Mouse (Mus musculus): ENCODE results near the gene Rasgef1b.

Rasgef1b gene

GRCm38 (mm10) chr5:99602244-99603023, 126.4 kb downstream of the Rasgef1b start:
- no peak for DNase-seq (ENCODE audit: low spot score)

GRCm38 (mm10) chr5:99599376-99599775, 129.5 kb downstream of the Rasgef1b start:
- DNase-seq (ENCODE audit: low spot score): no peak

DNA sequence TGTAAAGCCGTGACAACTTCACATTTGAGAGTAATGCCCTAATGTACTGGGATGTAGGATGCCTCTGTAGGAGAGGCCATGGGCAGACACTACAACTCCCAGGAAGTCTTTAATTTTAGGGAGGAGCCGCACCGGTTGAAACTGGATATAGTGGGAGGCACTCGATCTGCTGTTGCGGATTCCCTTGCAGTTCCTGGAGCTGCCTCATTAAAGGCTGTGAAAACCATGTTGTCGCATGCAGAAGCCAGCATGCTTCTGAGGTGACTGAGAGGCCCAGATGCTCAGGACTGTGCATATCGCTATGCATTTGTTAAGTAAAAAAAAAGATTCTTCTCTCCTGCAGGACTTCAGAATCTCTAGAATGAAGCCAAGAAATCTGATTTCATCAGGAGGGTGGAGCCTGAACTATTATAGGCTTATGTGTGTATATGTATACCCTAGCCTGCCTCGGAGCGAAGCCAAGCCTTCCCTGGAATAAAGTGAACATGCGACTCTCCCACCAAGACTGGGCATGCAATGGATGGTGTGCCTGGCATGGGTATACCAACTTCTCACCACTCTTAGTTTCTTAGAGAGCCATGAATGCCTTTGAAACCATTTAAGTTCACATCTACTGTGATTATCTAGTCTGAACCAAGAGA, 130.3 kb downstream of the Rasgef1b start:
- no peak for DNase-seq (ENCODE audit: low spot score)

DNA sequence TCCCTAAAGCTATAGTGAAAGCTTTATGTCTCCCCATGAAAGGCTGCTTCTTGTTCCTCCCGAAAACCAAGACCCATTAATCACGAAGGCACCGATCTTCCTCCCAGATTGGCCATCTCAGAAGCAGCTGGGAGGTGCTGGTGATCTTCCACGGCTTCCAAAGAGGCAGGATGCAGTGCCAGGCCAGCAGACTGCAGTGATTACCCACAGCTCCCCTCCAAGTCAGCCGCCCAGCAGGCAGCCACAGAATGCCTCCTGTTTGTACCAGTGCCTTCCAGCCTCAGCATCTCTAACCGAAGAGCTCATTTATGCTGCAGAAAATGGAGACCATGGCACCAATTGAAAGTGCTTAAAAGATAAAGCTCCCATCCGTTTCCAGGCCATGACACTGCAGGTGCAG, 131.2 kb downstream of the Rasgef1b start:
- no peak for DNase-seq (ENCODE audit: low spot score)

- DNase-seq (ENCODE audit: low spot score): no peak
Observed at GRCm38 (mm10) chr5:99591348-99591747, 137.5 kb downstream of the Rasgef1b start.

GRCm38 (mm10) chr5:99590539-99590938, 138.3 kb downstream of the Rasgef1b start:
- DNase-seq (ENCODE audit: low spot score): no peak

DNA sequence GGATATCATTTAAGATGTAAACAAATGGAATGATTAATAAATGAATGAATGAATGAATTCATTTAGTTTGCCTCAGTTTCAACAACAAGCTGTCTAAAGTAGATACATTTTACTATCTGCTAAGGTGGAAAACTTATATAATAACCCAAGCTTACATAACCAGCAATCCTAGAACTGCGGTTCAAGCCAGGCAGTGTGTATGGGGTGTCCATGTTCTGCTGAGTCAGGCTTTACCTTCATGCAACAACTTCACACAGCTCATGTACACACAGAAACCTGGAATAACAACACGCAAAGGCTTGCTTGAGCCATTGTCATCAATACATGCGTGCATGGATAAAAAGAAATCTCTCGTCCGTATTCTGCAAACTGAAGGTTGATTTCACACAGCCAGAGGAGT, 140.9 kb downstream of the Rasgef1b start:
- no peak for DNase-seq (ENCODE audit: low spot score)

DNA sequence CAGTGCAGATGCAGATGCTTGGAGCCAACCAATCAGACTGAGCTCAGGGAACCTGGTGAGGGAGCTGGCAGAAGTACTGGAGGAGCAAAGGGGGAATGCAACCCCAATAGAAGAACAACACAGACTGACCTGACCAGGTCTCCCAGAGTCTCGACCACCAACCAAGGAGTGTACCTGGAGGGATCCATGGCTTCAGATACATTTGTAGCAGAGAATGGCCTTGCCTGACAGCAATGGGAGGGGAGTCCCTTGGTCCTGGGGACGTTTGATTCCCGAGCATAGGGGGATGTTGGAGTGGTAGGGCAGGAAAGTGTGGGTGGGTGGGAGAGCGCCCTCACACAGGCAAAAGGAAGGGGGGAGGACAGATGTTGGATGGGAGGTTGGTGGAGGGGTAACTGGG, 141.3 kb downstream of the Rasgef1b start:
- DNase-seq (ENCODE audit: low spot score): no peak

DNA sequence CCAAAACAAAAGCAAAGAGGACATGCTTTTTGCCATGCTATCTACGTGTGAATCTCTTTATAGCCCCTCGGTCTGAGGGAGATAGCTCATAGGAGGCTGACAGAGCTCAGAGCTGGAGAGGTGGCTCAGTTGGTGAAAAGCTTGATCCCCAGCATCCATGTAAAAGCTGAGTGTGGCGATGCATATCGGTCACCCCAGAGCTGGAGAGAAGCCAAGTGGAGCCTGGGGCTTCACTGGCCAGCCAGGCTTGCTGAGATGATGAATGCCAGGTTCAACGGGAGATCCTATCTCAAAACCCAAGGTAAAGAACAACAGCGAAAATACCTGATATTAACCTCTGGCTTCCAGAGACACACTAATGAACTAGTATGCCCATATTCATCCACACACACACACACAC, 142.6 kb downstream of the Rasgef1b start:
- no peak for DNase-seq (ENCODE audit: low spot score)

DNA sequence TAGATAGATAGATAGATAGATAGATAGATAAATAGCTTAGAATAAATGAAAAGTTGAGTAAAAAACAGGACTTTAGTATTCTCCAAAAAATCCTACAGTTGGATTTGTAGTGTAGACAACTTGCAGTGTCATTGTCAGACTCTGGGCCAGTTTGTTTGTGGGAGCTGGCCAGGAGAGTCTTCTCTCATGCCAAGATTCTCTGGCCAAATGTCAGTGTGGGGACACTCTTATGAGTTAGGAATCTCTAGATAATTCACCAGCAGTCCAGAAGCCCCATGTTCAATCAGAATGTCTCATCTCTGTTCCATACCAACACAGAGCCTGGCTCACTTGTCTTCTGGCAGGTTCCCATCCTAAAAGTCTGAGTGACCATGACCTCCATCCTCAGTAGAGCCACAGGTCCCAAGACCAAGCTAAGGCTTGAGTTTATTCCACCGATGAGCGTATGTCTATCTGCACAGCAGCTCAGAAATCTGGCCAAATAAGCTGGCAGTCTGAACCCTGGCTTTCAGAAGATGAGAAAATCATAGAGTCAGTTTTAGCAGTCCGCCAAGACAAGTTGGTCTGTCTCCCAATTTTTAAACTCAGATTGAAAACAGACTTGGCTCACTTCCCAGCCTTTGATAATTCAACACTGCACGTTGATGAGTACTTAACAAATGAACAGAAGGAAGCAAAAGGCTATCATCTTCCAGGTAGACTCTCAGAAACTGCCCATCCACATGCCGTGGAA, 143.5 kb downstream of the Rasgef1b start:
- no peak for DNase-seq (ENCODE audit: low spot score)

GRCm38 (mm10) chr5:99584266-99584665, 144.6 kb downstream of the Rasgef1b start:
- no peak for DNase-seq (ENCODE audit: low spot score)

GRCm38 (mm10) chr5:99582055-99582454, 146.8 kb downstream of the Rasgef1b start:
- no peak for DNase-seq (ENCODE audit: low spot score)

- no peak for DNase-seq (ENCODE audit: low spot score)
Observed at GRCm38 (mm10) chr5:99578692-99579091, 150.2 kb downstream of the Rasgef1b start.

- no peak for DNase-seq (ENCODE audit: low spot score)
Observed at GRCm38 (mm10) chr5:99575897-99576296, 153.0 kb downstream of the Rasgef1b start.

DNA sequence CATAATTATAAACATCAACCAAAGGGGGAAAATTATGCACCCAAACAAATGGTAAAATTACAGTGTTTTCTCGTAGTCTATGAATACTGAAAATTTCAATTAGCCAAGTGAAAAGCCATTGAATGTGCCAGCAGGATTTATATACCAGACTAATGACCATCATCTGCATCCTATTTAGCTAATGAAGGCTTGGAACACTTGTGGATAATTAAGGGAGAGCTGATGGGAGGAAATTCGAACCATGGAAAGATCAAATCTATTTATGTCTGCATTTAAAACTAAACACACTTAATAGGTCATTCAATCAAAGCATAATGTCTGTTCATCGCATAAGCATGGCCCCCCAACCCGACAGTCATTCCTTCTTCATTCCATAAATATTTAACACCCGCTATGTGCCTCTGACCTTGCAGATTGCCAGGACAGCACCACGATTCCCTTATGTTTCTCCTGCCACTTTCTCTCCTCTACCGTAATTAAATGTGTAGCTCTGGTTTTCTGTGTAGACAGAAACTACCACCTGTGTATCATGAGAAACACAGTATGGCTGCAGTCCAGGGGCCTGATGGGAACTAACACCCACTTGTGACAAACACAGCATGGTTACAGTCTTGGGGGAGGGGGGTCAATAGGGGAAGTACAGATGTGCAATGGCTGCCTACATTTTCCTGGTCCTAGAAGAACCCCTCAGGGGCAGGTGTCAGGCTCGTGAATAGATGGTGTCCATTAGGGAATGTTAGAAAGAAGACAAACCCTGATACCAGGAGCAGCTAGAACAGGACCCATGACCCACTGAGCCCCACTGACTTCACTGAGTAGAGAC, 164.2 kb downstream of the Rasgef1b start:
- no peak for DNase-seq (ENCODE audit: low spot score)

DNA sequence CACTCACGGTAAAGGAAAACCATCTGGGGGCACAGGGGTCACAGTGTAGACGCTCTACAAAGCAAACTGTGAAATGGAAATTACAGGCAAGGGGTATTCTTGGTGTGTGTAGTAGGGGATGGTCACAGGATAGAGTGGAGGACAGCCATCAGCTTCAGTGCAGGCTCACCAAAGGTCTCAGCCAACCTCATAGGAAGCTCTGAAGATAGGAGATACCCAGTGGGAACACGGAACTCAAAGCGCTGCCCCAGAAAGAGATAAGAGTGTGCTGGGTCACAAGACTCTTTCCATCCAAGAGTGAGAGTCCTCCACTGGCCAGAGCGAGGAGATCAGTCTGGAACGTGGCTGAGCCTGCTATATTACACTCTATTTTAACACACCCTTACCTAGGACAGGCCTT, 166.8 kb downstream of the Rasgef1b start:
- no peak for DNase-seq (ENCODE audit: low spot score)

DNA sequence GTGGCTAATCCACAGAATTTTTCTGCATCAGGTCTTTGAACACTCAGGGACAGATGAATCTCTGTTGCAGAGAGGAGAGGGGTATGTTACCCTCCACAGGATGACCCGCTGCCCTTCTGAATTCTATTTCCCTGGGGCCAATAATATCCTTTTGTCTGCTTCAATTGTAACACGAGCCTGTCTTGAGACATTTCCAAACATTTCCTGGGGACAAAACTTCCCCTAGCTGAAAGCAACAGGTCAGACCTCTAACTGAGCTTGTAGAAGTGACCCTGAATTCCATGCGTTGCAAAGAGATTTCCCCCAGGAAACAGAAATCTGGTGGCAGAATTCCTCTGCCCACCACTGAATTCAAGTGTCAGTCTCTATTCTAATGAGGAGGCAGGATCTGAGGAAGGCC, 169.1 kb downstream of the Rasgef1b start:
- no peak for DNase-seq (ENCODE audit: low spot score)

GRCm38 (mm10) chr5:99558231-99558630, 170.6 kb downstream of the Rasgef1b start:
- DNase-seq (ENCODE audit: low spot score): no peak

DNA sequence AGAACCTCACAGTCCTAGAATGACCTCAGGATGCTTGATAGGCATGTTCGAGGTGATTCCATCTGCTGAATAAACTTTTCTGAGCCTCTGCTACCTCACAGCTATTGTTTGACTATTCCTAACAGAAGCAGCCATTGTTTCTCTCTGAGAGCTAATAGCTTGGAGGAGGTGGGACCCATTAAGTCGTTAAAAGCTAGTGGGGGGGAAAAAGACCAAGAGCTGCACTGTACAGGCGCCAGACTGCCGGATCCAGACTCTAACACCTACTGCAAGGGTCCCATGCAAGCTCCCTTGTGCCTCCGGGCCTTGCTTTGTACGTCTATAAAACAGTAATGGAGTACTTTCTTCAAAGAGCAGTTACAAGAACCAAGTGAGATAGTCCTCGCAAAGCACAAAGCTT, 176.2 kb downstream of the Rasgef1b start:
- DNase-seq (ENCODE audit: low spot score): no peak

GRCm38 (mm10) chr5:99544664-99545494, 184.0 kb downstream of the Rasgef1b start:
- no peak for DNase-seq (ENCODE audit: low spot score)
